Mouse (Mus musculus): ENCODE data around the gene Iyd. TPM values are rescaled to one million over a fixed set of nuclear protein-coding genes. Genes with fewer than 3 reads are reported as not detected.
"Not testable (repeated sequence)": the region's sequence is repeated elsewhere in the genome, so short reads cannot be mapped to it uniquely, and the experiment has no call there.

Iyd gene
- 23.4 and 24.6 TPM in 2 replicates for polyA plus RNA-seq (2015; fragmentation: Nextera tagmentation; extraction: Ambion mirVana)

DNA sequence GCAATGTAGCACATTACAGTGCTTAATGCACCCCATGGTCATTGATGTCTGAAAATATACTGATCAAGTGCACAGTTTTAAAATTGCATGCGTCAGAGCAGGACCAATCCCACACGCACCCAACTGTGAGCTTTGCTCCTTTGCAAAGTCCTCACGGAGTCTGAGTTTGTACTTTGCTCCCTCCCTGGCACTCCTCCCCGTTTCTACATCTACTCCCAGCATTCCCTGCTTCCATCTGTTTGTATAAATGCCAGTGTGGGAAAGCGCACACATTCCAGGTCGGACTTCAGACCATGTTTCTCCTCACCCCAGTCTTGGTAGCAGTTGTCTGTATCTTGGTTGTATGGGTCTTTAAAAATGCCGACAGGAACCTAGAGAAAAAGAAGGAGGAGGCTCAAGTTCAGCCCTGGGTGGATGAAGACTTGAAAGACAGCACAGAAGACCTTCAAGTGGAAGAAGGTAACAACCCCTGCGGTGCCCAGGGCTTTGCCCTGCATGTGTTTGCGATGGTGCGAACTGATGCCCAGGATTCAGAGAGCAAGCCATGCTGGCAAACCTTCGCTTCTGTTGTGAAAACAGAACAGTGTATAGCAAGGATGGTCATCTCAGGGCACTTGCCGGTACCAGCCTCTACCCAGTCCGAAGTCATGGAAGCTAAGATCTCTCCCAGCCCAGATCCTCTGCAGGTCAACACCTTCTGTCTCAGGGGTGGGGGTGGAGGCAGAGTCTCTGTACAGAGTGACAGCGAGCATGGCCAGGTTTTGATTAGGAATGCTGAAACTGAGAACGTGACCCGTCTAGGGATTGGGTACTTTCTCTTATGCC is at the start of gene Iyd:
Gene Iyd, plus strand, starts transcription at position 238 of the 825 bp plus-strand sequence.
- ATAC-seq (ENCODE audit: low read depth) = peak; percentile 86
- H3K27me3 ChIP-seq (ENCODE audit: control insufficient read depth, insufficient read depth, low read depth, low read length) = no peaks in the 10 kb centered on the region
- H3K4me2 ChIP-seq (ENCODE audit: low read depth, low read length) = peak within 1 kb of the TSS; percentile 43
- 59% methylated on average over 16 of the region's 16 CpGs for WGBS (ENCODE audit: insufficient replicate concordance)
- no peaks in the 10 kb centered on the region for H3K4me1 ChIP-seq (ENCODE audit: control insufficient read depth, low read depth, low read length)
- H3K4me3 ChIP-seq (ENCODE audit: low read depth, low read length) = peak within 1 kb of the TSS; percentile 38
- H3K36me3 ChIP-seq (ENCODE audit: control insufficient read depth, insufficient read depth) = no peaks in the 10 kb centered on the region
- no peak within 1 kb of the TSS for H3K27ac ChIP-seq (ENCODE audit: low read length)
- no peak within 1 kb of the TSS for H3K9ac ChIP-seq (ENCODE audit: low read depth, low read length)
- H3K9me3 ChIP-seq (replicated peaks; ENCODE audit: control insufficient read depth, low read length) = no peaks in the 10 kb centered on the region

DNA sequence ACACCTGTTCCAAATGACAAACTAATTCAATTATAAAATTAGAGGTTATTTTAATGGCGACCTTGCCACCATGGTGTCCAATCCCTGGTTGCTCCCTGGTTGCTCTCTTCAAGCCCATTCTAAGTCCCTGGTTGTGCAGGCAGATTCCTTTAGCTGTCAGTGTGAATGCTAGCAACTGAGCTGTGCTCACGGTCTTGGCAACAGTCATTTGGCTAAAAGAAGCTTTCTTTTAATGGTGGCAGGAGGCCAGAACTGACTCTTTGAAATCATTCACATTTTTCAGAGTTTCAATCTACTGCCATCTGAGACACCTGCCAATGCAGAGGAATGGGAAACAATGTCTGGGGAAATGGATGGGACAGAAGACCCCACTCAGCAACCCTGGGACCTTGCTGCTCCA is 43.2 kb upstream of the Iyd start:
- no peak for ATAC-seq (ENCODE audit: low read depth)
- Histone ChIP-seq H3K4me3 (ENCODE audit: low read depth, low read length) (no peak overlapping the region), H3K4me2 (ENCODE audit: low read depth, low read length) (no peak overlapping the region)

DNA sequence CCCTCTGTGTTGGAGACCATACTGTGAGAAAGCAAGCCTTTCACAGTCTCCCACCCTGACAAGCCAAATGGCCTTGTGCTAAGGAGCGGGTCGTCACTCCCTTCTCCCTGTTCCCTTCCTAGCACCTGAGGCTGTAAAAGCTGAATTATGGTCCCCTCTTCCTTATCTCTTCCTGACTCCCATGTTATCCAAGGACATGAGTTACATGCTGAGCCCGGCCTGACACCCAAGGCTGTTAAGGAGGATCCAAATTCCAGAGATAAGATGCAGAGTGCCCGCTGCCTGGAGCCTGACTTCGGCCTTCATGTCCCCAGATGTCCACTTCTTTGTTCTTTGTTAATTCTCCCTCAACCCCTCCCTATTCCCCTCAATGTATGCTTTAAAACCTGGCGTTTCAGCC is 39.2 kb upstream of the Iyd start:
- H3K4me3 ChIP-seq (ENCODE audit: low read depth, low read length); H3K4me1 ChIP-seq (ENCODE audit: control insufficient read depth, low read depth, low read length); H3K9me3 ChIP-seq (replicated peaks; ENCODE audit: control insufficient read depth, low read length); H3K27ac ChIP-seq (ENCODE audit: low read length); H3K4me2 ChIP-seq (ENCODE audit: low read depth, low read length); H3K9ac ChIP-seq (ENCODE audit: low read depth, low read length); H3K36me3 ChIP-seq (ENCODE audit: control insufficient read depth, insufficient read depth); ATAC-seq (ENCODE audit: low read depth); H3K27me3 ChIP-seq (ENCODE audit: control insufficient read depth, insufficient read depth, low read depth, low read length): not testable (repeated sequence)
- 60% methylated on average over 6 of the region's 6 CpGs for WGBS (ENCODE audit: insufficient replicate concordance)

More for the DNA sequence above, 43.2 kb upstream of the Iyd start:
- Histone ChIP-seq H3K36me3 (ENCODE audit: control insufficient read depth, insufficient read depth) (no peaks in the 10 kb centered on the region), H3K27ac (ENCODE audit: low read length) (no peak overlapping the region), H3K27me3 (ENCODE audit: control insufficient read depth, insufficient read depth, low read depth, low read length) (no peaks in the 10 kb centered on the region), H3K9ac (ENCODE audit: low read depth, low read length) (no peak overlapping the region), H3K9me3 (replicated peaks; ENCODE audit: control insufficient read depth, low read length) (no peaks in the 10 kb centered on the region), H3K4me1 (ENCODE audit: control insufficient read depth, low read depth, low read length) (no peaks in the 10 kb centered on the region)
- WGBS (ENCODE audit: insufficient replicate concordance) = 59% methylated on average over 2 of the region's 2 CpGs

DNA sequence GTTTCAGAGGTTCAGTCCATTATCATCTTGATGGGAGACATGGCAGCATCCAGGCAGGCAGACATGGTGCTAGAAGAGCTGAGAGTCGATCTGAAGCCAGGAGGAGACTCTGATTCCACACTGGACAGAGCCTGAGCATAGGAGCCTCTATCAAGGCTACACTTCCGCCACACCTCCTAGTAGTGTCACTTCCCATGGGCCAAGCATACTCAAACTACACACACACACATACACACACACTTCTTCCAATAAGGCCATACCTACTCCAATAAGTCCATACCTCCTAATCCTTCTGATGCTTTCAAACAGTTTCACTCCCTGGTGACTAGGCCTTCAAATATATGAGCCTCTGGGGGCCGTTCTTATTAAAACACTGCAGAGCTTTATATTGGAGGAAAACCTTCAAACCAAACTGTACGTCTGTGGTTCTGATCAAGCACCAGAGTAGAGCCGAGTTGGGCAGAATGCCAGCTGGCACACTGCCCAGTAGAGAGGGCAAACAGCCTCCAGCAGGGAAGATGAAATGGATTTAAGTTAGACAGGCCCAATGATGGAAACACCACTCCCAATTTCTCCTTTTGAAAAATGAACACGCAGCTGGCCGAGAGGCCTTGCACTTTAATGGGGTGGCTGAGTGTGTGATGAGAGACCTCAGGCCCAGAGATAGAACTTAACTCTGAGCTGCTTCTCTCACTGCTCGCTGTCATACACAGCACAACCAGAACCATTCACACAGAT is 32.4 kb upstream of the Iyd start:
- ATAC-seq (ENCODE audit: low read depth) = no peak
- H3K27ac ChIP-seq (ENCODE audit: low read length) = no peak overlapping the region
- 52% methylated on average over 8 of the region's 8 CpGs for WGBS (ENCODE audit: insufficient replicate concordance)

DNA sequence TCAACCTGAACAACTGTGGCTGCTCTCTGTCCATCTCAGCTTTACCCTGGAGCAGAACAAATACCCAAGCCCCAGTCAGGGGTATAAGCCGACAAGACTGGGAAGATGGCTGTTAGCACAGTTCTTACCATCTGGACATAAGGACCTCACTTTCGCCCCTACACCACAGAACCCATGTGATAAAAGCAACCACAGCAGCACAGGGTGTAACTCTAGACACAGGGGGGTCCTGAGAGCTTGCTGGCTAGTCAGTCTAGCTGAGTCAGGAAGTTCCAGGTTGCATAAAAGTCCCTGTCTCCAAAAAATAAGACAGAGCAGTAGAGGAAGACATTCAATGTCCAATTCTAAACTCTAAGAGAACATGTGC is 31.8 kb upstream of the Iyd start:
- Histone ChIP-seq H3K27me3 (ENCODE audit: control insufficient read depth, insufficient read depth, low read depth, low read length) (no peaks in the 10 kb centered on the region), H3K9me3 (replicated peaks; ENCODE audit: control insufficient read depth, low read length) (no peaks in the 10 kb centered on the region), H3K4me1 (ENCODE audit: control insufficient read depth, low read depth, low read length) (no peaks in the 10 kb centered on the region), H3K4me2 (ENCODE audit: low read depth, low read length) (no peak overlapping the region), H3K36me3 (ENCODE audit: control insufficient read depth, insufficient read depth) (no peaks in the 10 kb centered on the region), H3K27ac (ENCODE audit: low read length) (no peak overlapping the region), H3K9ac (ENCODE audit: low read depth, low read length) (no peak overlapping the region), H3K4me3 (ENCODE audit: low read depth, low read length) (no peak overlapping the region)
- no peak for ATAC-seq (ENCODE audit: low read depth)
- 60% methylated on average over 2 of the region's 2 CpGs for WGBS (ENCODE audit: insufficient replicate concordance)

More for the DNA sequence above, 32.4 kb upstream of the Iyd start:
- H3K4me2 ChIP-seq (ENCODE audit: low read depth, low read length) = no peak overlapping the region
- H3K27me3 ChIP-seq (ENCODE audit: control insufficient read depth, insufficient read depth, low read depth, low read length) = no peaks in the 10 kb centered on the region
- H3K9ac ChIP-seq (ENCODE audit: low read depth, low read length) = no peak overlapping the region
- H3K4me1 ChIP-seq (ENCODE audit: control insufficient read depth, low read depth, low read length) = no peaks in the 10 kb centered on the region
- H3K9me3 ChIP-seq (replicated peaks; ENCODE audit: control insufficient read depth, low read length) = no peaks in the 10 kb centered on the region
- no peak overlapping the region for H3K4me3 ChIP-seq (ENCODE audit: low read depth, low read length)
- H3K36me3 ChIP-seq (ENCODE audit: control insufficient read depth, insufficient read depth) = no peaks in the 10 kb centered on the region

DNA sequence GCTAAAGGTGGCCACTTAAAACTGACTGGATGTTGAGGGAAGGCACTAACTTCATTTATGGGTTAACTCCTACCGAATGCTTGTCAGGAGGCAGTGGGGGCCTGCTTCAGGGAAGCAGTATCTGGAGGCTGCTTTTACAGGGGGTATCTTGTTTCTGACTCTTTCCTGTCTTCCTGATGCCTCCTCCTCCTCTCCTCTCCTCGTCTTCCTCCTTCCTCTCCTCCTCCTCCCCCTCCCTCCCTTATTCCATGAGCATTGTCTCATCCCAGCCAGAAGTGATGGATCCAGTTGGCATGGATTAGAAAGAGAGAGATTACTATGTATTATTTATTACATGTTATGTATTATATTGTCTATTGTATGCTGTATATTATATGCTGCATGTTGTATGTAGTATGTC is 31.3 kb upstream of the Iyd start:
- H3K36me3 ChIP-seq (ENCODE audit: control insufficient read depth, insufficient read depth) = no peaks in the 10 kb centered on the region
- WGBS (ENCODE audit: insufficient replicate concordance) = 55% methylated on average over 2 of the region's 2 CpGs

DNA sequence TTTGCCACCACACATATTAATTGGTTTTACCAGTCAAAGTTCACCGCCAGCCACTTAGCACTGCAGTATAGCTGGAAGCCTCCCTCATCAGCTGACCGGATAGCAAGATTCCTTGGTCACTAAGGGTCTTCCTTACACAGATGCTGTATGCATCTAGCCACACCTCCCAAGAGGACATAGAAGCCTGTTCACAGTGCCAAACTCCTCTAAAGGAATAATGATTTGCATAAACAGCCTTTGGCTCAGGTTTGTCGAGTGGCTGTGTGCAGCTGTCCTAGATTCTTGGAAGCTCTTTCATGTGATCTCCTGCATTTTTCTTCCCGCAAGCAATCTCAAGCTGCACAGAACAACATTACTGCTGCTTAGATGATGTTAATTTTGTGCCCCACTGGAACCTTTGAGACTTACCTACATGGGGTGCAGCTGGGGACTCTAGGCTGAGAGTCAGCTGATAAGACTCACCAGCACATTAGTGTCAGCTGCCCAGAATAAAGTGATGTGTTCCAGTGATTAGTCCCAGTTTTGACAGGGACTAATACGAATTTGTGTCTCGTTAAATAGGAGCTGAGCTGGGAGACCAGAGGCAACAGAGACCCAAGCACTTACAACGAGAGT is 30.3 kb upstream of the Iyd start:
- H3K4me1 ChIP-seq (ENCODE audit: control insufficient read depth, low read depth, low read length) = no peaks in the 10 kb centered on the region
- WGBS (ENCODE audit: insufficient replicate concordance) = 60% methylated on average over 7 of the region's 7 CpGs

More for the DNA sequence above, 31.3 kb upstream of the Iyd start:
- Histone ChIP-seq H3K4me3 (ENCODE audit: low read depth, low read length) (no peak overlapping the region), H3K9ac (ENCODE audit: low read depth, low read length) (no peak overlapping the region), H3K27ac (ENCODE audit: low read length) (no peak overlapping the region), H3K4me2 (ENCODE audit: low read depth, low read length) (no peak overlapping the region), H3K9me3 (replicated peaks; ENCODE audit: control insufficient read depth, low read length) (no peaks in the 10 kb centered on the region), H3K27me3 (ENCODE audit: control insufficient read depth, insufficient read depth, low read depth, low read length) (no peaks in the 10 kb centered on the region), H3K4me1 (ENCODE audit: control insufficient read depth, low read depth, low read length) (no peaks in the 10 kb centered on the region)
- ATAC-seq (ENCODE audit: low read depth) = no peak

DNA sequence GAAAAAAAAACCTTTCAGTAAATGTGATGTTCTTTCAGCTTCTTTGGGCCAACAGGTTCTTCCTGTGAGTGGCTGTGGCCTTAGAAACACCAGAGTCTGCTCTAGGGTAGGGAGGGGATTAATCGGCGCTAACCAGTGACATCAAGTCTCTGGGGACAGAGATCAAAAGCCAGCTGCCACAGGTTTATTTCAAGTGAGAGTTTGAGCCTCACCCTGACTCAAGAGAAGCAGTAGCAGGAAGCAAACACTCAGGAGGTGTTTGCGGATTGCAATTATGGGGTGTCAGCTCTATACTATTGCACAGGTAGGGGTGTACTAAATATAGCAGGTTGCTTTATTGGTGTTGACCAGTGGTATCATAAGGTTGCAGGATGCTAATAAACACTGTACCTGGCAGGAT is 29.6 kb upstream of the Iyd start:
- Histone ChIP-seq H3K27me3 (ENCODE audit: control insufficient read depth, insufficient read depth, low read depth, low read length) (no peaks in the 10 kb centered on the region), H3K4me1 (ENCODE audit: control insufficient read depth, low read depth, low read length) (no peaks in the 10 kb centered on the region), H3K27ac (ENCODE audit: low read length) (no peak overlapping the region), H3K36me3 (ENCODE audit: control insufficient read depth, insufficient read depth) (no peaks in the 10 kb centered on the region), H3K4me2 (ENCODE audit: low read depth, low read length) (no peak overlapping the region), H3K9me3 (replicated peaks; ENCODE audit: control insufficient read depth, low read length) (no peaks in the 10 kb centered on the region), H3K9ac (ENCODE audit: low read depth, low read length) (no peak overlapping the region), H3K4me3 (ENCODE audit: low read depth, low read length) (no peak overlapping the region)
- 66% methylated on average over 3 of the region's 3 CpGs for WGBS (ENCODE audit: insufficient replicate concordance)
- ATAC-seq (ENCODE audit: low read depth) = no peak

More for the DNA sequence above, 30.3 kb upstream of the Iyd start:
- Histone ChIP-seq H3K9ac (ENCODE audit: low read depth, low read length) (no peak overlapping the region), H3K27me3 (ENCODE audit: control insufficient read depth, insufficient read depth, low read depth, low read length) (no peaks in the 10 kb centered on the region), H3K4me2 (ENCODE audit: low read depth, low read length) (no peak overlapping the region), H3K36me3 (ENCODE audit: control insufficient read depth, insufficient read depth) (no peaks in the 10 kb centered on the region), H3K4me3 (ENCODE audit: low read depth, low read length) (no peak overlapping the region), H3K9me3 (replicated peaks; ENCODE audit: control insufficient read depth, low read length) (no peaks in the 10 kb centered on the region), H3K27ac (ENCODE audit: low read length) (no peak overlapping the region)
- no peak for ATAC-seq (ENCODE audit: low read depth)

DNA sequence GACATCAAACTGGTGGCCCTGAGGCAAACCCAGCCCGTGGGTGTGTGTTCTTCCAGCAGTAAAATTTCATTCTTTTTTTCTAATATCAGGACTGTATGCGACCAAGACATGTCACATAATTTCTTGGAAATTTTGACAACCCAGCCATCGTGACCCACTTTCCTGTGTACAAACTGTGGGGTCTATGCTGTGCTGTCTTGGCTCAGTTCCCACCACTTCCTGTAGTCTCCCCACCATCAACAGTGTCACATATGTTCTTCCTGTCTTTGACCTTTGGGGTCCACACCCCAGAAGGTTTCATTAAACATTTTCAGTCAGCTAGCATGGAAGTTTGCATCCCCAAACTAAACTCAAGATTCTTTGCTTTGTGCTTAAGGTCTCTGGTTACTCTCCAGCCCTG is 28.6 kb upstream of the Iyd start:
- H3K27ac ChIP-seq (ENCODE audit: low read length) = no peak overlapping the region
- WGBS (ENCODE audit: insufficient replicate concordance) = 37% methylated on average over 3 of the region's 3 CpGs
- no peak overlapping the region for H3K4me2 ChIP-seq (ENCODE audit: low read depth, low read length)
- H3K9ac ChIP-seq (ENCODE audit: low read depth, low read length) = no peak overlapping the region
- H3K27me3 ChIP-seq (ENCODE audit: control insufficient read depth, insufficient read depth, low read depth, low read length) = no peaks in the 10 kb centered on the region
- H3K4me3 ChIP-seq (ENCODE audit: low read depth, low read length) = no peak overlapping the region
- H3K4me1 ChIP-seq (ENCODE audit: control insufficient read depth, low read depth, low read length) = no peaks in the 10 kb centered on the region
- H3K9me3 ChIP-seq (replicated peaks; ENCODE audit: control insufficient read depth, low read length) = no peaks in the 10 kb centered on the region
- no peaks in the 10 kb centered on the region for H3K36me3 ChIP-seq (ENCODE audit: control insufficient read depth, insufficient read depth)
- ATAC-seq (ENCODE audit: low read depth) = no peak
